In the genomic region with DNA sequence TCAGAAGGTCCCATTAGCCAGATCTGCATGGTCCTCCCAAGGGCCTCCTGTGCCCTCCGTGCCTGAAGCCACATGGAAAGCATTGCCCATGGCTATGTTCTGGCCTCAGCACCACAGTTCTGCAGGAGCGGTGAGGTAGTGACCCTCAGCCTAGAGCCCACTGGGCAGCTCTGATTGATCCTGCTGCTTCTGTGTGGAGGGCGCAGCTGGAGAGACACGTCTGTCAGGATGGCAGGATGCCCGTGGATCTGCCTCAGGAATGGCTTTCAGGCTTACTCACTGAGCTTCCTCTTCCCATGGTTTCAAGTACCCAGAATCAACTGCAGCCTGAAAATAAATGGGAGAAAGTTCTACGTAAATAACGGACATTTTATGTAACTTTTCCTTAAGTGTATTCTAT, we compare ENCODE assay signal across 11 mouse cellular contexts.
"Had no signal": no experiment of that assay in that cellular context is flagged by ENCODE, and none has a peak within 500 bp of the region (broad histone marks: within the 10 kb centered on the region; RNA-seq: fewer than 3 reads in every experiment).

No protein-coding gene starts in this region.

- DNase-seq: kidney, postnatal 14 days; kidney, postnatal 4 days; liver, embryonic 13.5 days; lung, adult 2 months; lung, postnatal 14 days; lung, postnatal 4 days; midbrain, embryonic 14.5 days; retina, postnatal 1 day; right cerebral cortex, postnatal 25 days; thymus, adult 18-20 months; thymus, postnatal 36 days had no signal
